Mouse (Mus musculus) thymus, postnatal 14 days (tissue): ENCODE measurements at regions not wholly inside any gene's neighbourhood (a gene's known extent, or its start where the extent isn't known, plus 50 kb on each side); places are given as distances from the start of the nearest gene placed in this dataset.

Experiments
- DNase-seq: peaks from one replicate; pipeline ENCODE4 v3.0.0; 2021

- no peak for DNase-seq
Observed at GRCm38 (mm10) chr13:53996867-53997266, 58.6 kb downstream of the Drd1 start.

DNA sequence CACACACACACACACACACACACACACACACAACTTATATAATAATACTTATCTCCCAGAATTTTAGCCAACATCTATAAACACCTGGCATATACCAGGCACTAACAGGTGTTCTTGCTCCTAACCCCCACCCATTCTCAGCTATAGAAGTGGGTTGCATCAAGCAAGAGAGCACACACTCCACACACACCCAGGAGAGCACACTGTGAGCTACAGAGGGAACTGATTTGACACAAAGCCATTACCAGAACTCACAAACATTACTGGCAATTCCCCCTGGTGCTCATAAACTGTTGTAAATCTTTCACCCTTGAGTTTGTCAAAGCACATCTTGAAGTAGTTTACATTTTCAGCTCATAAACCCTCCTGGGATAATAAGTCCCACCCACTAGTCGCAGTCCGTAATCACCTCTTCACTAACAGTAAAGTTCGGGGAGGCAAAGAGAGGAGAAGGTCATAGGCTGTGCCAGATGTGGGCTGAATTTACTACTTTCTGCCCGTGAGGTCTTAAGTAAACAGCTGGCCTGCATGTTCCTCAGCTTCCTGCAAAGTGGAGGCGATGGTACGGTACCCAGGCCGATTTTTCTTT, 62.5 kb downstream of the Drd1 start:
- DNase-seq, result no peak

- DNase-seq, result no peak
Observed at GRCm38 (mm10) chr13:53979226-53979625, 76.3 kb downstream of the Drd1 start.

- no peak for DNase-seq
Observed at GRCm38 (mm10) chr13:53969421-53969820, 86.1 kb downstream of the Drd1 start.

DNA sequence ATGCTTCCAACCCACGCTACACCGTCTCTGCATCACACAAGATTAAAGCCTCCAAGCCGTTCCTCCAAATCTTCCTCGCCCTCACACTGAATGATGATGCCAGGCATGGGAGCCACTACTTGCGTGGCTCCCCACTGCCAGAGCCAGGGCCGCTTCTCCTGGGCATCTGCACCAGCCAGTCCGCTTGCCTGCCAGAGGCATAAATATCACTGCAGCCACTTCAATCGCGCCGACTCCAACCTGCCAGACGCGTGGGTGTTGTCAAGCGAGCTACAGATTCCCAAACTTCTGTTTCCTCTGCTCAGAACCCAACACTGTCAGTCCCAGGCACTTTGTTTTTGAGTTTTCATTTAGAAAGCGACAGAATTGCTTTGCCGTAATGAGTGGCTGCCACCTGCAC, 99.3 kb downstream of the Drd1 start:
- no peak for DNase-seq

GRCm38 (mm10) chr13:53948056-53948455, 107.4 kb downstream of the Drd1 start:
- DNase-seq, result no peak

DNA sequence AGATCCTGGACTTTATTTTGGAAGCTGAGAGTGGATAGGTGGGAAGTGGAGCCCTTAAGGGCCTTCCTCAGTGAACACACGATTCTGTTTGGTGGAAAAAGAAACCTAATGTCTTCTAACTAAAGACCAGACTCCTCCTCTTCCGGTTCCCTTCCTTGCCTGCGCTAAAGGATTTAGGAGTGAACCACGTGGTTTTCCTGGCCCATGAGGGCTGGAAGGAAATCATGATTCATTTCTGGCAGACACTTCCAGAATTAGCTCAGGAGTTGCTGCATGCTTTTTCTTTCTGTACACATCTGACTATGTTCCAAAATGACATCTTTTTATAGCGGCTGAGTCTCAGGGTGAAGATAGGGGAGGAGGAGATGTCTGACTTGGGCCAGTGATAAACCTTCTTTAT, 109.8 kb downstream of the Drd1 start:
- no peak for DNase-seq

- no peak for DNase-seq
Observed at GRCm38 (mm10) chr13:53941005-53941747, 114.3 kb downstream of the Drd1 start.

GRCm38 (mm10) chr13:53935174-53935699, 120.3 kb downstream of the Drd1 start:
- no peak for DNase-seq

GRCm38 (mm10) chr13:53934457-53934856, 121.0 kb downstream of the Drd1 start:
- DNase-seq, result no peak

GRCm38 (mm10) chr13:53926128-53926527, 129.4 kb downstream of the Drd1 start:
- DNase-seq, result no peak

DNA sequence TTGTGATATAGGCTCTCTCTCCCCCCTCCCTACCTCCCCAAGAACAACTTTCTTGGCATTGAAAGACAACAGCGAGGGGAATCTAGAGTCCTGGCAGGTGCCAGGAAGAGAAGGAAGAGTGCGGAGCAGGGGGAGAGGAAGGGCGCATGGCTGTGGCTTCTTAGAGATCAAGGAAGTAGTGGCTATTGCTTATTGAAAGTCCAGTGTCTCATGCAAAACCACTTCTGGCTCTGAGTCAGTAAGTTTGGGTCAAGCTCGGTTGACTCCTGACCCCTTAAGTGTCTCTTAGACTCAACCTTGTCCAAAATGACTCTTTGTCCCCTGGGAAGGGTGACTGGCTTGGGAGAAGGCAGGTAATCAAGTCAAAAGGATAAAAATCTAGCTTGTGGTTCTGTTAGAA, 131.1 kb downstream of the Drd1 start:
- DNase-seq, result no peak

DNA sequence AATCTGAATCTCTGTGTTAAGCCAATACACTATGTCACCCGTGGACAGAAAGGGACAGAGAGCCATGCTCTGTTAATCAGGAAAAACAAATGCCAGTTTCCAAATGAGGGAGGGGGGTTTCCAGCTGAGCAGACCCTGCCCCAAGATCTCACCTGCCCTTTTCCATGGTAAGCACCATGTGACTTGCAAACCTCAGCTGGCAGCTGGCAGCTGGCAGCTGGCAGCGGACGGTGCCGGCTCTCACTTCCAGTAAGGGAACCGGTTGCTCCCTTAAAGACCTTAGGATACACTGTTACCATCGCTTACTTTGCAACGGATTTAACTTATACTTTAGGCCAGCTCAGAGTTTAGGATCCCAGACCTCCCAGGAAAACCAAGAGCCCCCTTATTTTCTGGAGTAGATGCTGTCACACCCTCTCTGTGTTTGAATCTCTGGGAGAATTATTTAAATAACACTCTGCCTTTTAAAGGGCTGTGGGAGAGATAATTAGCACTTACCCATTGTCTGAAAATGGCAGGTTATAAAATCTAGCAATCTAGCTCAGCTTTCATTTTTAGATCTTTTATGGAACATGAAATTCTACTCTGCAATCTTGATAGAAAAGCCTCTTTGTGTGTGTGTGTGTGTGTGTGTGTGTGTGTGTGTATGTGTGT, 131.7 kb downstream of the Drd1 start:
- no peak for DNase-seq

DNA sequence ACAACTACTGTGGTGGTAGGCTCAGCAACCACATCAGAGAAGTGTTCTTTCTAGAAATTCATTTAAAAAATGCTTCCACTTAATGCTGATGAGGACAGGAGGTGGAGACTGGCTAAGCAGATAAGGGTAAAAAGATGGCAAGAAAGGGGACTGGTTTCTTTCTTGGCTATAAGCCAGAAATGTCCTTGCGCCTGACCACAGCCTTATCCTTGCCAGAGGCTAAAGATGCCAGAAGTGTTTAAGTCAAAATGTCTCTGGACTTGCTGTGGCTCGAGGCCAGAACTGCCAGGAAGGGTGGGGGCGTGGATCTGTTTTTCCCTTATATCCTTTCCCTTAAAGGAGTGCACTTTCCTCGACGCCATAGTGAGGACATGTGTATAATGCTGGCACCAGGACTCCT, 133.7 kb downstream of the Drd1 start:
- DNase-seq, result no peak

- no peak for DNase-seq
Observed at GRCm38 (mm10) chr13:53919851-53920381, 135.6 kb downstream of the Drd1 start.

DNA sequence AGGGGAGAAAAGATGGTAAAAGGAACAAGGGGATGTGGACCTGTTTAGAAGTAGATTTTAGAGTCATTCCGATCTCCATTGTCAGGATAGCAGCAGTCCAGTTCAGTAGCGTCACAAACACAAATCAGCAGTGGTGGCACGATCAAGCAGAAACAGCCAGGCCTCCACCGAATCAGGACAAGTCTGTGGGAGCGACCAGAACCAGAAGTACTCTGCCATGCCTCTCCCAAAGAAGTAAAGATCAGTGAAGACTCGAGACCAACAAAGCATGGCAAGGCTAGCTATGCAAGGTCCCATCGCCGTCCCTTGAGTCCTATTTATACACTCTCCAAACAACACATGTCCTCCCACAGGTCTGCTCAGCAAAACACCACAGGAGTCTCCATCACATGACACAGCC, 140.0 kb downstream of the Drd1 start:
- no peak for DNase-seq

- DNase-seq, result no peak
Observed at GRCm38 (mm10) chr13:53914434-53914833, 141.1 kb downstream of the Drd1 start.

GRCm38 (mm10) chr13:53913501-53913900, 142.0 kb downstream of the Drd1 start:
- DNase-seq, result no peak

DNA sequence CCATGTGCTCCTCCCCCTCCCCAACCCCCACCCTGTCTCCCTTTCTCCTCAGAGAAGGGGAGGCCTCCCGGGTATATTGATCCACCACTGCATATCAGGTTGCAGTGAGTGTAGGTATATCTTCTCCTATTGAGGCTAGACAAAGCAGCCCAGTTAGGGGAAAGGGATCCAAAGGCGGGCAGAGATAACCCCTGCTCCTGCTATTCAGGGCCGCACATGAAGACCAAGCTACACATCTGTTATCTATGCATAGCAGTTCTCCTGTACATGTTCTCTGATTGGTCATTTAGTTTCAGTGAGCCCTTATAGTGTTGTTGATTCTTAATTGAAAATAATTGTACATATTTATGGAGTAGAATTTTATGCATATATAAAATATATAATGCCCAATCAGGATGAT, 143.7 kb downstream of the Drd1 start:
- DNase-seq, result no peak

- DNase-seq, result no peak
Observed at GRCm38 (mm10) chr13:53911261-53911660, 144.2 kb downstream of the Drd1 start.

GRCm38 (mm10) chr13:53910251-53910650, 145.3 kb downstream of the Drd1 start:
- DNase-seq, result no peak

DNA sequence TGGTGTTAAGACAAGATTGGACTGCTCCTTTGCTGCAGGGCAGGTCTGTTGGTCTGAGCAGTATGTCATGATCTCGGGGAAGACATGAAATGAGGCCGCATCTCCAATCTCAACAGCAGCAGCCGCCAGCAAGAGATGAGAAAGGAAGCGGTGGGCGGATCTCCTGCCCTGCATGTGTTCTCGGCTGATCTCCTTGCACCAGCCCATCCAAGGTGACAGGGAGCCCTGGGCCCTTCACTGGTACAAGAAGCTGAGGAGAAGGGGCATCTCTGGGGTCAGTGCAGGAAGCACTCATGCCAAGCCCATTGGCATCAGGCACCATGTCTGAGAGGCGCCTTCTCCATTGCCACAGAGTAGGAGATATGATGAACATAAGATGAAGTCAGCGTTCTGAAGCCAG, 151.0 kb downstream of the Drd1 start:
- no peak for DNase-seq

DNA sequence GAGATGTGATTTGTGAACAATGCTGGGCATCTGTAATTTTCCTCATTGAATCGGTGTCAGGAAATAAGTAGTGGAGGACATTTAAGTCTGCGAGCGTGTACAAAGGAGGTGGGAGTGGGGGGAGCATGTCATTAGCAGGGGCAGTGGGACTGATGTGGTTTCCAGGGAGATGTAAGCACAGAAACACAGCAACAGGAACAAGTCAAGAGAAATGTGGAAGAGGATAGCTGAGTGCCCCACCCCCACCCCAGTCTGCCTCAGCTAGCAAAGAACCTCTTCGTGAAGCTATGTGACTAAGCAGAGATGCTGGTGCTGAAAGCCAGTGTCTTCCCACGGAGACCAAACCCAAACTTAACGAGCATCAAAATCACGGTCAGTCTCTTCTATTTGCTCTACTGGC, 151.9 kb downstream of the Drd1 start:
- no peak for DNase-seq

GRCm38 (mm10) chr13:53902831-53903230, 152.7 kb downstream of the Drd1 start:
- DNase-seq, result no peak
